Mouse (Mus musculus): ENCODE measurements around the gene Miip. TPM values are rescaled to one million over a fixed set of nuclear protein-coding genes. Genes with fewer than 3 reads are reported as not detected.

The Miip gene
- polyA plus RNA-seq (2021; fragmentation: Nextera tagmentation), result 7.3 and 7.7 TPM in 2 replicates
- long read RNA-seq, experiment 1, transcript Miip-201 (10 exons, 1,813 nt), result minor isoform, 6 of 125 reads
- long read RNA-seq, experiment 1, transcript Miip-205 (9 exons, 1,909 nt), result major isoform, 16 of 125 reads
- long read RNA-seq, experiment 1, partial matches to known transcripts, result 2 of 125 reads
- long read RNA-seq, experiment 1, other reads (novel, unspliced or antisense), result 101 of 125 reads
- long read RNA-seq, experiment 2, partial matches to known transcripts, result 2 of 10 reads
- long read RNA-seq, experiment 2, other reads (novel, unspliced or antisense), result 4 of 10 reads

GRCm38 (mm10) chr4:147868450-147869031 is at the start of gene Miip, which contains the start of gene Fv1:
Gene Miip (minus strand): TSS chr4:147868816.
Gene Fv1 (plus strand): TSS chr4:147868979.

GRCm38 (mm10) chr4:147904313-147905089 is 35.9 kb upstream of the Miip start, which contains the start of gene Mfn2:
Gene Mfn2 (minus strand): TSS chr4:147904704.

GRCm38 (mm10) chr4:147847614-147848583 is 20.7 kb downstream of the Miip start, which contains the start of gene Zfp933:
Gene Zfp933 (minus strand): TSS chr4:147848366.

Other genes starting within 250 kb of the Miip start
- gene Zfp979, start 226.3 kb downstream of the Miip start, polyA plus RNA-seq (2021; fragmentation: Nextera tagmentation), result 0.27 and 0.41 TPM in 2 replicates
- gene Zfp534, start 166.3 kb downstream of the Miip start, polyA plus RNA-seq (2021; fragmentation: Nextera tagmentation), result not detected in 2 replicates
- gene Zfp984, start 59.0 kb downstream of the Miip start, polyA plus RNA-seq (2021; fragmentation: Nextera tagmentation), result 1.6 and 1.9 TPM in 2 replicates
- gene Zfp933, start 20.4 kb downstream of the Miip start, polyA plus RNA-seq (2021; fragmentation: Nextera tagmentation), result 1.9 and 2.6 TPM in 2 replicates
- gene Fv1, start 163 bp upstream of the Miip start, polyA plus RNA-seq (2021; fragmentation: Nextera tagmentation), result 1.9 and 3.0 TPM in 2 replicates
- 74.5 and 85.6 TPM in 2 replicates for gene Mfn2, start 35.9 kb upstream of the Miip start, polyA plus RNA-seq (2021; fragmentation: Nextera tagmentation)
- 11.5 and 13.4 TPM in 2 replicates for gene Plod1, start 68.0 kb upstream of the Miip start, polyA plus RNA-seq (2021; fragmentation: Nextera tagmentation)
- 4.5 and 10.2 TPM in 2 replicates for gene 2510039O18Rik, start 72.1 kb upstream of the Miip start, polyA plus RNA-seq (2021; fragmentation: Nextera tagmentation)
- gene Nppb, start 117.0 kb upstream of the Miip start, polyA plus RNA-seq (2021; fragmentation: Nextera tagmentation), result not detected in 2 replicates
- 0.31 TPM in 1 of 2 replicates, not detected in the other for gene Nppa, start 131.9 kb upstream of the Miip start, polyA plus RNA-seq (2021; fragmentation: Nextera tagmentation)
- gene Clcn6, start 170.0 kb upstream of the Miip start, polyA plus RNA-seq (2021; fragmentation: Nextera tagmentation), result 10.9 and 23.5 TPM in 2 replicates
- 3.8 and 4.1 TPM in 2 replicates for gene Mthfr, start 170.3 kb upstream of the Miip start, polyA plus RNA-seq (2021; fragmentation: Nextera tagmentation)
- gene Agtrap, start 219.2 kb upstream of the Miip start, polyA plus RNA-seq (2021; fragmentation: Nextera tagmentation), result 7.0 TPM in 2 replicates